Mouse (Mus musculus) cortical plate, adult 2 months (tissue): ENCODE results near the gene Itih3.

ENCODE experiments used
- CTCF ChIP-seq: fragments of 200-500 bp; IDR thresholded peaks from 2 replicates; pipeline ENCODE4 v1.5.1; 2011; ENCODE audit warnings: mild to moderate bottlenecking, control low read depth, low read length; ENCODE audit not compliant: insufficient read depth; ENCODE audit errors: extremely low read depth
- POLR2A ChIP-seq: fragments of 200-500 bp; IDR thresholded peaks from 2 replicates; pipeline ENCODE4 v1.6.1; 2011; ENCODE audit warnings: mild to moderate bottlenecking, low read length, control low read depth; ENCODE audit not compliant: insufficient read depth; ENCODE audit errors: extremely low read depth

- TF ChIP-seq CTCF (no peak), POLR2A (no peak)
Observed at GRCm38 (mm10) chr14:30868826-30869225, 54.7 kb downstream of the Itih3 start.
